Mouse (Mus musculus): ENCODE results near the gene Rflnb.

- no peak for TF ChIP-seq ZNF384 (IDR thresholded peaks at IDR 0.05; ENCODE audit: low read depth, low read length)
- TF ChIP-seq CHD2 (IDR thresholded peaks at IDR 0.05; ENCODE audit: low read depth, low read length), result no peak
Measured at GRCm38 (mm10) chr11:75973988-75974387, 53.6 kb downstream of the Rflnb start.
